Mouse (Mus musculus) neutrophil, adult 65 days (primary cell): ENCODE measurements around the gene Akr1c18. TPM values are rescaled to one million over a fixed set of nuclear protein-coding genes. Genes with fewer than 3 reads are reported as not detected.

ENCODE experiments used
- total RNA-seq: library from RNA; stranded (reverse); gene quantifications from 2 replicates; pipeline ENCODE4 v1.2.4, GENCODE M21; 2023

Gene Akr1c18
- 0.36 and 1.2 TPM in 2 replicates for total RNA-seq

DNA sequence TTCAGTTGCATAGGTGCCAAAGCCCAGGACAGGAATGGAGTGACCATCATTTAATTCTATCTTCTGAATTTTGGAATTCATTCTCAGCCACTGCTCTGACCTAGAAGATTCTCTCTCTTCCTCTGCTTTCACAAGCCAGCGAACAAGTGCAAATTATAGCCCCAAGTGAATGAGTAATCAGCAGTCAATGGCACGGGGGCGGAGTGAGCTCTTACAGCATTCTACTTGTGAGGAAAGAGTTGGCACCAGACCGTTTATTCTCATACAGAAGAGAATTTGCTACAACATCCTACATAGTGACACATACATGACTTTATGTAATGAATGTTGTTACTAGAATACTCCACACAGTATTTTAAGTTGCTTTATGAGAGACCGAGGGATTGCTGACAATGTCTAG is at the start of gene Akr1c18:
TSS of gene Akr1c18 (minus strand) at position 137 of the 400 bp plus-strand sequence.

DNA sequence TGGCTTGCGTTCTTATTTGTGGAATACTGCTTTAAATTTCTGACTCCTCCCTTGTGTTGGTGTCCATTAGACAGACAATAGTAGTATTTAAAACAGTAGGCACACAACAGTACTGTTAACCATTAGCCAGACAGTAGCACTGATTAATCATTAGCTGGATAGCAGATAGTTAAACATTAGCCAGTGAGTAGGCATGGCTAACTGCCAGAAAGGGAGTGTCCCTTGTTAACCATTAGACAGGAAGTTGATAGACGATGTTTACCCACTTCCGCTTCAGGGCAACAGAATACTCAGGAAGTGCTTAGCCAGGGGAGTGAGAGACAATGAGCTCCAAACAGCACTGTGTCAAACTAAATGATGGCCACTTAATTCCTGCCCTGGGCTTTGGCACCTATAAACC is 40.5 kb upstream of the Akr1c18 start, which contains the start of gene Akr1c13:
TSS of gene Akr1c13 (plus strand) at position 247 of the 400 bp plus-strand sequence.

Other genes starting within 250 kb of the Akr1c18 start
- 9.8 and 15.3 TPM in 2 replicates for gene Net1, start 232.4 kb downstream of the Akr1c18 start, total RNA-seq
- gene Tubal3, start 232.4 kb downstream of the Akr1c18 start, total RNA-seq, result not detected in 2 replicates
- gene Ucn3, start 205.3 kb downstream of the Akr1c18 start, total RNA-seq, result not detected in 2 replicates
- gene Akr1c14, start 101.6 kb downstream of the Akr1c18 start, total RNA-seq, result not detected in 2 replicates
- 5.3 and 6.9 TPM in 2 replicates for gene Akr1c13, start 40.5 kb upstream of the Akr1c18 start, total RNA-seq
- not detected in 2 replicates for gene Akr1c19, start 78.0 kb upstream of the Akr1c18 start, total RNA-seq
- not detected in 2 replicates for gene Akr1c12, start 128.8 kb upstream of the Akr1c18 start, total RNA-seq